Mouse (Mus musculus) gastrocnemius, adult 2 months (tissue): ENCODE data around the gene Efcab1. TPM values are rescaled to one million over a fixed set of nuclear protein-coding genes. Genes with fewer than 3 reads are reported as not detected.
A peak's percentile ranks its signal among the peaks of the same experiment; 100 is the strongest.
"Not testable (repeated sequence)": the region's sequence is repeated elsewhere in the genome, so short reads cannot be mapped to it uniquely, and the experiment has no call there.

ENCODE experiments used
- DNase-seq: peaks from one replicate; pipeline ENCODE4 v3.0.0; 2022
- H3K27ac ChIP-seq: fragments of 200-600 bp; 2 replicates; pipeline ENCODE4 v1.8.1; 2022; ENCODE audit warnings: mild to moderate bottlenecking
- H3K4me3 ChIP-seq: fragments of 200-600 bp; 2 replicates; pipeline ENCODE4 v1.8.1; 2022; ENCODE audit warnings: mild to moderate bottlenecking, moderate library complexity
- CTCF ChIP-seq: fragments of 200-600 bp; IDR thresholded peaks from 2 replicates; pipeline ENCODE4 v1.8.1; 2022; ENCODE audit warnings: antibody characterized with exemption, mild to moderate bottlenecking, moderate library complexity
- intact Hi-C: fragments of 180-260 bp; cut with DNase I; formaldehyde crosslinking; loops from one replicate; pipeline ENCODE4 v1.15.1; 2025
- long read RNA-seq, 2 experiments: library from polyadenylated mRNA; stranded (forward); transcript quantifications; one replicate each; pipeline ENCODE4 v2.0.0; 2021
- total RNA-seq, 2 experiments: library from RNA; stranded (reverse); gene quantifications; 2 replicates each; pipeline ENCODE4 v1.2.3; 2021

Efcab1 gene
- not detected for total RNA-seq
- long read RNA-seq, experiment 1, result 0 reads
- long read RNA-seq, experiment 2, result 0 reads

DNA sequence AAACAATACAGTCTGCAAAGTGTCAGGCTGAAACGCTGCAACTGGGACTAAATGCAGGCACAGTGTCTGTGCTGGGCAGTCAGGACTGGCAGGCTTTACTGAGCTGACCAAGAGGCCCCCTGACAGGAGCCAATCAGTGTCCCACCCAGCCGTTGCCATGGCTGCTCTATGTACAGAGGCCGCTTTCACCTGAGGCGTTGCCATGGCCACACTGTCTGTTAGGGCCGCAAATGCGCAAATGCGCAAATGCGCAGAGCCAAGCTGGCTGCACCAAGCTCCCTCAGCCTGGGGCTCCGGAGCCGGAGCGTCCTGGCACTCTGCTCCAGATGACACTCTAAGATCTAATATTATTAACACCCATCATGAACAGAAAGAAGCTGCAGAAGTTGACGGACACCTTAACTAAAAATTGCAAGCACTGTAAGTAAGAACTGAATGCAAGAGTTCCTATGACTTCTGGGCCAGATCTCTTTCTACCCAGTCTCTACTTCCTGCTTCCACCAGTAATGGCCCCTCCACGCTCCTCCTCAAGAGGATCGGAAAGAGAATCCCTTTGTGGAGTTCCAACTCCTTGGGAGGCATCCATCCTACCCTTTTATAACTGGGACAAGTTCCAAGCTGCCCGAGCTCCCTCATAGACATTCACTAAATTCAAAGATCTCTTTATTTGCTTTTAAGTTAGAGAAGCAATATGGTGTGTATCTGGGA, at the start of gene Efcab1:
Gene Efcab1 (plus strand): TSS at position 214 of the 708 bp plus-strand sequence.
- no peak within 1 kb of the TSS for H3K27ac ChIP-seq
- no peak within 1 kb of the TSS for H3K4me3 ChIP-seq
- intact Hi-C loops, result no loop called here
- no peak for DNase-seq
- TF ChIP-seq CTCF, result no peak

DNA sequence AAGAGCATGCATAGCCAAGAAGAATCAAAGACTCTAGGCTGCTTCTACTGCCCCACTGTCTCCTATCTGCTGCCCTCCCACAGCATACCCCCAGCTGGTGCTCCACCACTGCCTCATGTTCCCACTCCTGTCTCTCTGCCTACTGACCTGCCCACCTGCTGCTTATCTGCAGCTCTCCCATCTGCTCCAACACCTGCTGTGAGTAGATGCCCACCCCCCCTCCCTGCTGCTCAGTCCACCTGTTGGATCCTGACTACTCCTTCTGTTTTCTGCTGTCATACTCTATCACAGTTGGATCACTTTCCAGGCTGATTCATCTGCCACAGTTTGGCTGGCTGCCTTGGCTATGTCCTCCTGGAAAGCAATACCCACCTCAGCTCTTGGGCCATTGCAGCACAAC, 47.0 kb upstream of the Efcab1 start:
- Histone ChIP-seq H3K4me3 (no peak overlapping the region), H3K27ac (no peak overlapping the region)
- DNase-seq, result no peak
- TF ChIP-seq CTCF, result no peak
- intact Hi-C loops, result no loop called here

DNA sequence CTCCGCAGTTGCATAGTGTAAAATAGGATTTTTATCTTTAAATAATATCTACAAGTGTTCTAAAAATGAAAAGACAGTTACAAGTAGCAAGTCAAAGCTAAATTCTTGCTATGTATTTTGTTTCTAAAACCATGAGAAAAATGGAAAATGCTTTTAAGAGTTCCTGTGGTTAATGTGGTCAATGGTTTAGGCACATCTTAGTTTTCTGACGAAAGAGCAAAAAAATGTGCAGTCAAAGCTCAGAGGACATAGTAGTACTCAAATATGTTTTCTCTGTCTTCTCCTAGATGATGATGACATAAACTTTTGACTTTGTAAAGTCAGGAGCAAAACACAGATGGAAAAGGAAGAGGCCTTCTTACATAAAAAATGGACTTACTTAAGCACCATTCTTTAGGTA, 21.5 kb upstream of the Efcab1 start:
- no peak overlapping the region for H3K27ac ChIP-seq
- DNase-seq, result no peak
- no peak for TF ChIP-seq CTCF
- H3K4me3 ChIP-seq, result no peak overlapping the region
- intact Hi-C loops, result no loop called here

DNA sequence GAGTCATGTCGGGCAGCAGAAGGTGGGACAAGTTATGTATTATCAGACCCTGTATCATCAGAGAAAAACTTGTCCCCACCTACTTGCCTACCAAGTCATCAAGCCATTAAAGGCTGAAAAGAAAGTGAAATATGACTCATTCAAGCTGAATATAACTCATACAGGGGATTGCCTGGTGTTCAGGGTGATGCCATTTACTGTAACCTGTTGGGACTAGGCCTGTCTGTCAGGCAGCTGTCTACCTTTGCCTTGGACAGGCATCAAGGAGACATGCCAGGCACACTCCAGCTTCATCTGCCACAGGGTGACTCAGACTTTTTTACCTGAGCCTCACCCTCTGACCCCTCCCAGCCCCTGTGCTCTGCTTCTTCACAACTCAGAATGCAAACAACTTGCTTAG, 21.0 kb upstream of the Efcab1 start:
- Histone ChIP-seq H3K4me3 (no peak overlapping the region), H3K27ac (no peak overlapping the region)
- no peak for TF ChIP-seq CTCF
- no peak for DNase-seq
- intact Hi-C loops, result no loop called here

DNA sequence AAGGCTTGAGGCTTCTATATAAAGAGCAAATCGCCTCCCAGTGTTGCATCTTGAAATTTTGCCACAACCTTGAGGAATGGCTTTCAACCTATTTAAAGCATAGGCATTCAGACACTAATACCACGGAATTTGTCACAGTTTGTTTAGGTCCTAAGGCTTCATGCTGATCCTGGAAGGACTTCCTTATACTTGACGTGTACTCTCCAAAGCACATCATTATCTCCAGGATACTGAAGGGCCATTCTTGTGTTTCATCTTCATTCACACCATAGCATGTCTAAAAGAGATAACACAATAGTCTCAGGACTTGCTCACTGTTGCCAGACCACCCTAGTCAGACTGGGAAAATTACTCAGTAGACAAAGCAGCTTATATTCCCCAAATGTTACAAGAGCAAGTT, 13.9 kb upstream of the Efcab1 start:
- no peak overlapping the region for H3K4me3 ChIP-seq
- no peak overlapping the region for H3K27ac ChIP-seq
- intact Hi-C loops, result no loop called here
- no peak for DNase-seq
- TF ChIP-seq CTCF, result no peak

DNA sequence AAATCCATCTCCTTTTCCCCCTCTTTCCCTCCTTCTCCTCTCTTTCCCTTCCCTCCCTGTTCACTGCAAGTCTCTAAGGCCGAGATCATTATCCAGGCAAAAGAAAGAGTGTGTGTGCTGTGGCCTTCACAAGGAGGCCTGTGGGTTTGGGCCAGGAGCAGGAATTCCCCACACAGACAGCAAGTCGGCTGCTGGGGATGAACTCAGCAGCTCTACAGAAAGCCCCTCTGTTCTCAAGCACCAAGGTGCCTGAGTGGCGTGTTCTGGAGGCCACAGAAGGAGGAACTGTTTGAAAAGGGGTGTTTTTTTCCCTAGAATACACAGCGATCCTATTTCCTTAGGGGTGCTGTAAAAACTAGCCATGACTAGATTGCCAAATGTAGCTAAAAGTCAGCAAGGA, 12.5 kb upstream of the Efcab1 start:
- H3K27ac ChIP-seq, result no peak overlapping the region
- no peak for DNase-seq
- H3K4me3 ChIP-seq, result no peak overlapping the region
- intact Hi-C loops, result no loop called here
- no peak for TF ChIP-seq CTCF

DNA sequence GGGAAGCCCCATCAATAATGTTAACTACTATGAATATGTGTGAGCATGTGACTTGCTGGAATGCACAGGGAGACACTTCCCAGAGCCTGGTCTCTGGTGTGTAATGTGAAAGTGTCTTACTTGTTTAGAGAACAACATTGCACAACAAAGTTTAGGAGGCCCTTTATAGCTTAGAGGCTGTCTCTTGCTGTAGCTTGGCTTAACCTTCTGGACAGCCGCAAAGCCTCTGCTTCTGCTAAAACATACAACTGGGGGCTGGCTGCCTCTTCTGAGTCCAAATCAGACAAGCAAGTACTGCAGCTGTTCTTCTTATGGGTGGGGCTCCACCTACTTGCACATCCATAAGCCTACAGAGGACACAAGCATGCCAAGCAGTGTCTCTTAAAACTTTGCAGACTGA, 11.7 kb upstream of the Efcab1 start:
- Histone ChIP-seq H3K4me3 (no peak overlapping the region), H3K27ac (no peak overlapping the region)
- TF ChIP-seq CTCF, result no peak
- DNase-seq, result no peak
- intact Hi-C loops, result no loop called here

DNA sequence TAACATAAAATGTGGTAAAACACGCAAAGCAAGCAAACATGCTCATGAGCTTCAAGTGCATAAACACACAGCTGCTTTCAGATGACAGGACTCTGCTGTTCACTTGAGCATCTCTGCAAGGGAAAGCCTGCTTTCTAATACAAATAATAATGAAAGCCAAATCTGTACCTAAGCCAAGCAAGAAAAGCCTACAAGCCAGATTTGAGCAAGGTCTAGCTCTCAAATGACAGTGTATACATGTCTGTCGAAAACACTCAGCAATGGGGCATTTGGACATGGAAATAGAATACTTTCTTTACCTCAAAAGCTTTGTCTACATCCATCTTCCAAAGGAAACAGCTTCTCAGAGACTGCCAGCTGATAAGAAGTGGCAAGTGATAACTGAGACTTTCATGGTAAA, 10.9 kb upstream of the Efcab1 start:
- DNase-seq, result no peak
- H3K4me3 ChIP-seq, result no peak overlapping the region
- no peak for TF ChIP-seq CTCF
- no peak overlapping the region for H3K27ac ChIP-seq
- intact Hi-C loops, result no loop called here

DNA sequence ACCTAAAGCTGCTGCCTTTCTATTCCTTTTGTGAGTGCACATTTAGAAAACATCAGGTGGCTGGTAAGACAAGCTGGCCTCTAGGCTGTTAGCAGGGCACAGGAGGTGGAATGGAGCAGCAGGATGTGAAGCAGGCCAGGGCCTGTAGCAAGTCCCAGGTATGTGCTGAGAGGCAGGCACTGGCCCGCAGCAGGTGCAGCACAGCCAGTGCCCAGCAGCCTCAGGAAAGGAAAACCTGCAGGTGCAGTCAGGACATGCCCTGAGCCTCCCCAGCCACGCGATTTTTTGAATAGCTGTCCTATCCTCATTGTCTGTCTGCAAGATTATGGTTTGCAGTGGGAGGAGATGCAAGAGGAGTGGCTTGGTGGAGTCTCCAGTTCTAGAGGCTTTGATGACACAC, 24.3 kb downstream of the Efcab1 start:
- H3K27ac ChIP-seq, DNase-seq, intact Hi-C loops, H3K4me3 ChIP-seq: not testable (repeated sequence)

DNA sequence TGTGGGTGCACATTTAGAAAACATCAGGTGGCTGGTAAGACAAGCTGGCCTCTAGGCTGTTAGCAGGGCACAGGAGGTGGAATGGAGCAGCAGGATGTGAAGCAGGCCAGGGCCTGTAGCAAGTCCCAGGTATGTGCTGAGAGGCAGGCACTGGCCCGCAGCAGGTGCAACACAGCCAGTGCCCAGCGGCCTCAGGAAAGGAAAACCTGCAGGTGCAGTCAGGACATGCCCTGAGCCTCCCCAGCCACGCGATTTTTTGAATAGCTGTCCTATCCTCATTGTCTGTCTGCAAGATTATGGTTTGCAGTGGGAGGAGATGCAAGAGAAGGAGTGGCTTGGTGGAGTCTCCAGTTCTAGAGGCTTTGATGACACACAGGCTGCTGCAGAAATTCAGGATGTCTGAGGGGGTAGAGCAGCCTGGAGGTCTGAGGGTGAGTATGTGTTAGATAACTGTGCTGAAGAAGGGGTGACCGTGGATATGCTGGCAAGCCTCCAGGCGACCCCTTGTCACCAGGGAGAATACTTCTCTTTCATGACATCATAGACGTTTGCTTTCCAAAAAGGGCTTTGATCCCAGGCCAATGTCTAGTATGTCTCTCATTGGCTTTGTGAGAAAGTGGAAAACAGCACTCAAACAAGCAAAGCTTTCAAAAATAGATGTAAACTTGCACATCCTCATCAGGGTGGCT, 30.2 kb downstream of the Efcab1 start:
- H3K27ac ChIP-seq, intact Hi-C loops, DNase-seq, H3K4me3 ChIP-seq: not testable (repeated sequence)

DNA sequence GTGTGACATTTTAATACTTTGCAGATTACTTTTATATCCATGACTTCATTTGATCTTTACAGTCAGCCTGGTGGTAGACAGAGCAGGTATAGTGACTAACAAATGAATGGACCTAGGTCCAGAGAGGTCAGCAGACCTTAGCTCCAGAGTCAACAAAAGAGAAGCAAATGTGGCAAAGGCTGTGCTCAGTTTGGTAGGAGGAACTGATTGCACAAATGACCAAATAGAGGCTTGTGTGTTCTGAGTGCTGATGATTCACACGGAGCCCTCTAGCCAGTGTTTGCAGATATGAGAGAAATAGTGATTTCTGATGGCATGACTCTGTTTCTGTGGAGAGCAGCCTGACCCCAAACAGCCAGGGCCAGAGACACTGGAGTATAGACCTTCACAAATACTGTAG, 33.1 kb downstream of the Efcab1 start:
- Histone ChIP-seq H3K4me3 (no peak overlapping the region), H3K27ac (no peak overlapping the region)
- TF ChIP-seq CTCF, result no peak
- DNase-seq, result no peak
- intact Hi-C loops, result no loop called here

DNA sequence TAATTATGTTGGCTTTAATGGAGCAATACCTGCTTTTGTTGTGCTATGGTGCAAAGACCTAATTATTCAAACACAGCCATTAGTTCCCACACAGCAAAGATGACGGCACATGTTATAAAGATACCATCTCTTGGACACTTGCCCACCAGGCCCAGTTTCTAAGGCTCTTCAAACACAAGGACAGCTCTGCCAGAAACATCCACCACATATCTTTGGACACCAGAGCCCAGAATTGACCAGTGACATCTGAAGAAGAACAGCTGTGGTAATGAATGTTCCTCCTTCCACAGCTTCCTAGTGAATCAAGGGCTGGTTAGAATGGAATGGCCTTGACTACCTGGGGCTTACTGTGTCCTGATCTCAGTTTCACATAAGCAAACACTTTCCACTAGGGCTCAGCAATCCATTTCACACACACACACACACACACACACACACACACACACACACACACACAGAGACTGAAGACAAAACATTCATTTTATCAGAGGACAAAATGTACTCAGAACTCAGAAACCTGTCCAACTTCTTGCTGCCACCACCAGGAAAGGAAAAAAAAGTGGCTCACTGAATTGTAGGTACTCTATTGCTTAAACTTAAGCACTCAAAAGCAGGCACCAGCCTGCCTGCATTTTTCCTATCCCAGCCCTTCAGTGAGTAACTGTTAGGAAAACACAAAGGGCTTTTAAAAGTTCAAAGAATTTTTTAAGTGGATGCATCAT, 33.7 kb downstream of the Efcab1 start:
- DNase-seq, result no peak
- H3K27ac ChIP-seq, result no peak overlapping the region
- intact Hi-C loops, result no loop called here

DNA sequence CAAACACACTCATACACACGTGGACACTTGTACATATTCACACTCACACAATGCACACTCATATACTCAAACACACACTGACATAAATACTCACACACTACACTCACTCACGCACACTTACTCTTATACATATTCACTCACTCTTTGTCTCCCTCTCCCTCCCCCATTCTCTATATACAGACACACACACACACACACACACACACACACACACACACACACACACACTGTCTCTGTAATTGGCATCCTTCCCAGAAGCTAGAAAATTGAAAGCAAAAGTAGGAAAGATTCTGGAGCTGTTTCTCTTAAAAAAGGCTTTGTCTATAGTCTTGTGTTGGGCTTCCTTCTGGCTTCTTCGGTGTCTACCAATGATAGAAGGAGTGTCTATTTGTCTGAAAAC, 34.5 kb downstream of the Efcab1 start:
- peak overlapping the region; percentile 38; the same call in 1 of the 2 replicates for H3K27ac ChIP-seq
- intact Hi-C loops, result no loop called here
- no peak for DNase-seq
- no peak overlapping the region for H3K4me3 ChIP-seq
- no peak for TF ChIP-seq CTCF

More for the DNA sequence above, 33.7 kb downstream of the Efcab1 start:
- TF ChIP-seq CTCF, result no peak
- H3K4me3 ChIP-seq, result no peak overlapping the region
